Mouse (Mus musculus) heart, embryonic 15.5 days (tissue): ENCODE data around the gene Ddo. TPM values are rescaled to one million over a fixed set of nuclear protein-coding genes. Genes with fewer than 3 reads are reported as not detected.

Experiments
- ATAC-seq: fragments of 200-750 bp; cut with Nextera tagmentation; replicated peaks from 2 replicates; pipeline ENCODE4 v1.8.0; 2017; ENCODE audit warnings: low read depth, moderate TSS enrichment; ENCODE audit not compliant: insufficient number of reproducible peaks, insufficient read depth, low FRiP score
- H3K27ac ChIP-seq: fragments of 300-500 bp; sonication (generic); 2 replicates; pipeline ENCODE4 v1.5.1; 2015; ENCODE audit warnings: mild to moderate bottlenecking, inconsistent platforms
- H3K27me3 ChIP-seq: fragments of 300-500 bp; sonication (generic); 2 replicates; pipeline ENCODE4 v1.6.1; 2015; ENCODE audit warnings: inconsistent platforms
- H3K36me3 ChIP-seq: fragments of 300-500 bp; sonication (generic); 2 replicates; pipeline ENCODE4 v1.6.1; 2015; ENCODE audit warnings: mild to moderate bottlenecking, inconsistent platforms
- H3K4me1 ChIP-seq: fragments of 300-500 bp; sonication (generic); replicated peaks from 2 replicates; pipeline ENCODE4 v1.6.1; 2015; ENCODE audit warnings: inconsistent platforms
- H3K4me2 ChIP-seq: fragments of 300-500 bp; sonication (generic); 2 replicates; pipeline ENCODE4 v1.6.1; 2015; ENCODE audit warnings: inconsistent platforms, mild to moderate bottlenecking, moderate library complexity
- H3K4me3 ChIP-seq: fragments of 300-500 bp; sonication (generic); 2 replicates; pipeline ENCODE4 v1.5.1; 2015; ENCODE audit warnings: mild to moderate bottlenecking, inconsistent platforms
- H3K9ac ChIP-seq: fragments of 300-500 bp; sonication (generic); 2 replicates; pipeline ENCODE4 v1.6.1; 2015; ENCODE audit warnings: mild to moderate bottlenecking, inconsistent platforms
- H3K9me3 ChIP-seq: fragments of 300-500 bp; sonication (generic); replicated peaks from 2 replicates; pipeline ENCODE4 v1.6.1; 2016; ENCODE audit warnings: inconsistent platforms
- WGBS: fragments of 180-500 bp; shearing (Covaris S2); methylation state at CpG from one replicate; pipeline ENCODE4 v1.1.7; 2015; ENCODE audit warnings: mixed read lengths; 5-methylcytosine and 5-hydroxymethylcytosine counted together
- polyA plus RNA-seq: library from polyadenylated mRNA; unstranded; fragments of >200 nt; fragmentation: Nextera tagmentation; extraction: Ambion mirVana; gene quantifications from 2 replicates; pipeline ENCODE4 v1.2.1, GENCODE M21; 2015

Ddo gene
- polyA plus RNA-seq, 1 experiment from 2014 or later = 22.5 TPM

- ATAC-seq = no peak
- Histone ChIP-seq H3K4me1 (peaks cover 12% of the 10 kb centered on the region), H3K36me3 (no peaks in the 10 kb centered on the region), H3K4me3 (no peak overlapping the region), H3K9me3 (no peaks in the 10 kb centered on the region), H3K4me2 (no peak overlapping the region), H3K27ac (peak overlapping the region; percentile 15), H3K27me3 (0 out of 2 replicates have a peak, but pooled peaks cover 2% of the 10 kb centered on the region), H3K9ac (no peak overlapping the region)
- WGBS = 23% methylated on average over 10 of the region's 10 CpGs
These were observed 7.5 kb downstream of the Ddo start for GRCm38 (mm10) chr10:40637331-40637730.

GRCm38 (mm10) chr10:40638276-40638675 is 8.5 kb downstream of the Ddo start:
- no peak for ATAC-seq
- peaks cover 12% of the 10 kb centered on the region for H3K4me1 ChIP-seq
- no peak overlapping the region for H3K4me3 ChIP-seq
- H3K27ac ChIP-seq = no peak overlapping the region
- 0 out of 2 replicates have a peak, but pooled peaks cover 2% of the 10 kb centered on the region for H3K27me3 ChIP-seq
- H3K9ac ChIP-seq = no peak overlapping the region
- H3K36me3 ChIP-seq = no peaks in the 10 kb centered on the region
- no peak overlapping the region for H3K4me2 ChIP-seq
- 58% methylated on average over 7 of the region's 7 CpGs for WGBS
- no peaks in the 10 kb centered on the region for H3K9me3 ChIP-seq

GRCm38 (mm10) chr10:40638823-40639819 is 9.3 kb downstream of the Ddo start:
- no peak overlapping the region for H3K4me2 ChIP-seq
- no peaks in the 10 kb centered on the region for H3K9me3 ChIP-seq
- 0 out of 2 replicates have a peak, but pooled peaks cover 2% of the 10 kb centered on the region for H3K27me3 ChIP-seq
- no peak overlapping the region for H3K27ac ChIP-seq
- ATAC-seq = no peak
- WGBS = 68% methylated on average over 26 of the region's 26 CpGs
- no peak overlapping the region for H3K9ac ChIP-seq
- H3K4me1 ChIP-seq = peaks cover 12% of the 10 kb centered on the region
- H3K4me3 ChIP-seq = no peak overlapping the region
- H3K36me3 ChIP-seq = no peaks in the 10 kb centered on the region

- Histone ChIP-seq H3K4me1 (peaks cover 15% of the 10 kb centered on the region), H3K9ac (no peak overlapping the region), H3K27me3 (0 out of 2 replicates have a peak, but pooled peaks cover 2% of the 10 kb centered on the region), H3K4me2 (no peak overlapping the region), H3K9me3 (no peaks in the 10 kb centered on the region), H3K4me3 (no peak overlapping the region), H3K27ac (no peak overlapping the region), H3K36me3 (no peaks in the 10 kb centered on the region)
- ATAC-seq = no peak
- WGBS = 92% methylated on average over 4 of the region's 4 CpGs
These were observed 10.6 kb downstream of the Ddo start for GRCm38 (mm10) chr10:40640406-40640805.

GRCm38 (mm10) chr10:40641901-40642300 is 12.1 kb downstream of the Ddo start:
- no peaks in the 10 kb centered on the region for H3K36me3 ChIP-seq
- 89% methylated on average over 7 of the region's 7 CpGs for WGBS
- H3K27me3 ChIP-seq = 0 out of 2 replicates have a peak, but pooled peaks cover 2% of the 10 kb centered on the region
- H3K4me3 ChIP-seq = no peak overlapping the region
- peaks cover 14% of the 10 kb centered on the region for H3K4me1 ChIP-seq
- no peak overlapping the region for H3K4me2 ChIP-seq
- H3K9ac ChIP-seq = no peak overlapping the region
- no peak for ATAC-seq
- H3K9me3 ChIP-seq = no peaks in the 10 kb centered on the region
- H3K27ac ChIP-seq = no peak overlapping the region

GRCm38 (mm10) chr10:40643126-40643525 is 13.3 kb downstream of the Ddo start:
- Histone ChIP-seq H3K27ac (no peak overlapping the region), H3K36me3 (no peaks in the 10 kb centered on the region), H3K4me1 (peaks cover 6% of the 10 kb centered on the region), H3K4me2 (no peak overlapping the region), H3K4me3 (no peak overlapping the region), H3K9ac (no peak overlapping the region), H3K9me3 (no peaks in the 10 kb centered on the region), H3K27me3 (0 out of 2 replicates have a peak, but pooled peaks cover 2% of the 10 kb centered on the region)
- 71% methylated on average over 5 of the region's 5 CpGs for WGBS
- no peak for ATAC-seq

GRCm38 (mm10) chr10:40644456-40644855 is 14.6 kb downstream of the Ddo start:
- Histone ChIP-seq H3K4me1 (0 out of 2 replicates have a peak, but pooled peaks cover 3% of the 10 kb centered on the region), H3K36me3 (no peaks in the 10 kb centered on the region), H3K9me3 (no peaks in the 10 kb centered on the region), H3K27me3 (0 out of 2 replicates have a peak, but pooled peaks cover 2% of the 10 kb centered on the region), H3K4me3 (no peak overlapping the region), H3K9ac (no peak overlapping the region), H3K4me2 (no peak overlapping the region), H3K27ac (no peak overlapping the region)
- ATAC-seq = no peak
- 54% methylated on average over 9 of the region's 9 CpGs for WGBS

- Histone ChIP-seq H3K9me3 (no peaks in the 10 kb centered on the region), H3K4me2 (no peak overlapping the region), H3K4me3 (no peak overlapping the region), H3K9ac (no peak overlapping the region), H3K27ac (no peak overlapping the region), H3K36me3 (no peaks in the 10 kb centered on the region), H3K27me3 (0 out of 2 replicates have a peak, but pooled peaks cover 2% of the 10 kb centered on the region), H3K4me1 (0 out of 2 replicates have a peak, but pooled peaks cover 3% of the 10 kb centered on the region)
- 73% methylated on average over 1 of the region's 1 CpGs for WGBS
- ATAC-seq = no peak
These were observed 15.5 kb downstream of the Ddo start for GRCm38 (mm10) chr10:40645346-40645745.

- WGBS = 81% methylated on average over 12 of the region's 12 CpGs
- ATAC-seq = no peak
- H3K9me3 ChIP-seq = no peaks in the 10 kb centered on the region
- no peak overlapping the region for H3K9ac ChIP-seq
- H3K36me3 ChIP-seq = no peaks in the 10 kb centered on the region
- no peaks in the 10 kb centered on the region for H3K27me3 ChIP-seq
- no peak overlapping the region for H3K4me3 ChIP-seq
- H3K4me1 ChIP-seq = 0 out of 2 replicates have a peak, but pooled peaks cover 3% of the 10 kb centered on the region
- no peak overlapping the region for H3K4me2 ChIP-seq
- H3K27ac ChIP-seq = no peak overlapping the region
These were observed 19.0 kb downstream of the Ddo start for GRCm38 (mm10) chr10:40648776-40649175.

GRCm38 (mm10) chr10:40649634-40650033 is 19.8 kb downstream of the Ddo start:
- H3K4me1 ChIP-seq = no peaks in the 10 kb centered on the region
- H3K4me3 ChIP-seq = no peak overlapping the region
- 32% methylated on average over 4 of the region's 4 CpGs for WGBS
- H3K9ac ChIP-seq = no peak overlapping the region
- no peak overlapping the region for H3K4me2 ChIP-seq
- no peak for ATAC-seq
- H3K27me3 ChIP-seq = no peaks in the 10 kb centered on the region
- no peaks in the 10 kb centered on the region for H3K36me3 ChIP-seq
- no peaks in the 10 kb centered on the region for H3K9me3 ChIP-seq
- H3K27ac ChIP-seq = no peak overlapping the region

- no peaks in the 10 kb centered on the region for H3K27me3 ChIP-seq
- WGBS = 52% methylated on average over 2 of the region's 2 CpGs
- no peaks in the 10 kb centered on the region for H3K36me3 ChIP-seq
- no peaks in the 10 kb centered on the region for H3K4me1 ChIP-seq
- ATAC-seq = no peak
- no peak overlapping the region for H3K27ac ChIP-seq
- no peak overlapping the region for H3K9ac ChIP-seq
- H3K4me2 ChIP-seq = no peak overlapping the region
- H3K9me3 ChIP-seq = no peaks in the 10 kb centered on the region
- H3K4me3 ChIP-seq = no peak overlapping the region
These were observed 21.9 kb downstream of the Ddo start for GRCm38 (mm10) chr10:40651676-40652075.
